In the genomic region with DNA sequence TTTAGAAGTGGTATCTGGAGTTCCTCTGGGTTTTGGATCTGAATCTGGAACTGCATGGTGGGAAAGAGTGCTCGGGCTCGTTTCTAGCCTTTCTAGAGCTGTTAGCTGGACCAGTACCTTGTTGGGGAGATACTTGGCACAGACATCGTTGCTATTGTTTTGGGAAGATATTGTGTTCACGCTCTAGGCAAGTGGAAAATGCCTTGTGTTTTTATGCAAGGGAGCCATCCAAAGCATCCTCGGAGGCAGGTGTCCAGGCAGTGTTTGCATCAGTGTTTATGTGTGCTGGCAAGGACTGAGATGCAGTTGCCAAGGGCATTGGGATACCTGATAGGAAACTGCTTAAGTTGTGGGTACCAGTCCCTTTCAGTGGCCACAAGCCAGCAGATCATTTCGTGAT, we compare ENCODE assay signal across 8 mouse cellular contexts. TPM values are rescaled to one million over a fixed set of nuclear protein-coding genes. Genes with fewer than 3 reads are reported as not detected.
DNase-seq lines count a peak whose midpoint lies in the region; ATAC-seq lines count a peak whose summit lies in the region.

No protein-coding gene starts in this region.

- no peaks in the 10 kb centered on the region for H3K9me3 ChIP-seq in heart, embryonic 13.5 days
- no peaks in the 10 kb centered on the region for H3K9me3 ChIP-seq in hindbrain, embryonic 12.5 days (replicated peaks)
- no peaks in the 10 kb centered on the region for H3K9me3 ChIP-seq in midbrain, embryonic 13.5 days

- peak overlapping the region; percentile 80 for H3K4me2 ChIP-seq in heart, embryonic 13.5 days
- H3K4me2 ChIP-seq in hindbrain, embryonic 12.5 days (replicated peaks): peak overlapping the region; percentile 83
- H3K4me2 ChIP-seq in midbrain, embryonic 13.5 days (replicated peaks): peak overlapping the region; percentile 64

- peak overlapping the region; percentile 80; the same call in 1 of the 2 replicates for H3K9ac ChIP-seq in heart, embryonic 13.5 days
- H3K9ac ChIP-seq in hindbrain, embryonic 12.5 days: peak overlapping the region; percentile 85
- H3K9ac ChIP-seq in midbrain, embryonic 13.5 days (replicated peaks): peak overlapping the region; percentile 81

- H3K27ac ChIP-seq in heart, embryonic 13.5 days (replicated peaks): no peak overlapping the region
- H3K27ac ChIP-seq in hindbrain, embryonic 12.5 days: no peak overlapping the region
- no peak overlapping the region for H3K27ac ChIP-seq in midbrain, embryonic 13.5 days

- peaks cover 32% of the 10 kb centered on the region for H3K4me1 ChIP-seq in heart, embryonic 13.5 days
- peaks cover 19% of the 10 kb centered on the region for H3K4me1 ChIP-seq in hindbrain, embryonic 12.5 days
- H3K4me1 ChIP-seq in midbrain, embryonic 13.5 days (replicated peaks): peaks cover 25% of the 10 kb centered on the region

- peak overlapping the region; percentile 66 for H3K4me3 ChIP-seq in heart, embryonic 13.5 days
- H3K4me3 ChIP-seq in hindbrain, embryonic 12.5 days: peak overlapping the region; percentile 82
- H3K4me3 ChIP-seq in midbrain, embryonic 13.5 days (replicated peaks): peak overlapping the region; percentile 64

- 41% methylated on average over 6 of the region's 6 CpGs for WGBS in heart, embryonic 13.5 days
- 26% methylated on average over 6 of the region's 6 CpGs for WGBS in hindbrain, embryonic 12.5 days
- WGBS in midbrain, embryonic 13.5 days: 20% methylated on average over 6 of the region's 6 CpGs

- intact Hi-C loops in heart, postnatal 10 days (cut with DNase I): no loop called here

- no peaks in the 10 kb centered on the region for H3K36me3 ChIP-seq in heart, embryonic 13.5 days
- H3K36me3 ChIP-seq in hindbrain, embryonic 12.5 days: no peaks in the 10 kb centered on the region
- H3K36me3 ChIP-seq in midbrain, embryonic 13.5 days: no peaks in the 10 kb centered on the region

- no peak for DNase-seq in heart, postnatal 10 days
- peak; percentile 64 for DNase-seq in cerebellum, adult 8-10 months
- DNase-seq in adipocyte (ENCODE audit: low spot score): no peak
- no peak for DNase-seq in urinary bladder, postnatal 14 days (ENCODE audit: low spot score)
- DNase-seq in gastrocnemius, adult 18-20 months (ENCODE audit: low spot score): no peak

- peaks cover 22% of the 10 kb centered on the region for H3K27me3 ChIP-seq in heart, embryonic 13.5 days (replicated peaks)
- no peaks in the 10 kb centered on the region for H3K27me3 ChIP-seq in hindbrain, embryonic 12.5 days
- 0 out of 2 replicates have a peak, but pooled peaks cover 4% of the 10 kb centered on the region for H3K27me3 ChIP-seq in midbrain, embryonic 13.5 days

- no peak for ATAC-seq in heart, embryonic 13.5 days (ENCODE audit: extremely low read depth, insufficient number of reproducible peaks, low FRiP score, low TSS enrichment)
- ATAC-seq in hindbrain, embryonic 12.5 days (ENCODE audit: low FRiP score): no peak
- ATAC-seq in midbrain, embryonic 13.5 days: no peak

RNA-seq across cellular contexts. Expression of gene Rnf182, which starts 1.0 kb away (rescaled TPM):
- polyA plus RNA-seq in heart, embryonic 13.5 days (2015; fragmentation: Nextera tagmentation; extraction: Ambion mirVana): 1.8 and 2.4 TPM in 2 replicates
- total RNA-seq in heart, postnatal 10 days (2021): under 1 TPM; 0.17 to 0.22 TPM
- polyA plus RNA-seq in hindbrain, embryonic 12.5 days (2016; fragmentation: Nextera tagmentation; extraction: Ambion mirVana): 17.7 TPM in 2 replicates
- 20.4 and 29.8 TPM in 2 replicates for polyA plus RNA-seq in midbrain, embryonic 13.5 days (2015; fragmentation: Nextera tagmentation; extraction: Ambion mirVana)
- not detected for total RNA-seq in gastrocnemius, adult 18-20 months (2021)

RNA-seq across cellular contexts. Expression of gene Mcur1, which starts 56.6 kb away (rescaled TPM):
- 14.1 and 14.6 TPM in 2 replicates for polyA plus RNA-seq in heart, embryonic 13.5 days (2015; fragmentation: Nextera tagmentation; extraction: Ambion mirVana)
- 10 to 100 TPM; 43.3 to 47.3 TPM for total RNA-seq in heart, postnatal 10 days (2021)
- polyA plus RNA-seq in hindbrain, embryonic 12.5 days (2016; fragmentation: Nextera tagmentation; extraction: Ambion mirVana): 12.4 and 13.0 TPM in 2 replicates
- polyA plus RNA-seq in midbrain, embryonic 13.5 days (2015; fragmentation: Nextera tagmentation; extraction: Ambion mirVana): 8.1 and 8.2 TPM in 2 replicates
- 10 to 100 TPM; 30.3 to 31.7 TPM for total RNA-seq in gastrocnemius, adult 18-20 months (2021)
